Mouse (Mus musculus): ENCODE measurements at regions not wholly inside any gene's neighbourhood (a gene's known extent, or its start where the extent isn't known, plus 50 kb on each side); places are given as distances from the start of the nearest gene placed in this dataset.
"Not testable (repeated sequence)": the region's sequence is repeated elsewhere in the genome, so short reads cannot be mapped to it uniquely, and the experiment has no call there.

DNA sequence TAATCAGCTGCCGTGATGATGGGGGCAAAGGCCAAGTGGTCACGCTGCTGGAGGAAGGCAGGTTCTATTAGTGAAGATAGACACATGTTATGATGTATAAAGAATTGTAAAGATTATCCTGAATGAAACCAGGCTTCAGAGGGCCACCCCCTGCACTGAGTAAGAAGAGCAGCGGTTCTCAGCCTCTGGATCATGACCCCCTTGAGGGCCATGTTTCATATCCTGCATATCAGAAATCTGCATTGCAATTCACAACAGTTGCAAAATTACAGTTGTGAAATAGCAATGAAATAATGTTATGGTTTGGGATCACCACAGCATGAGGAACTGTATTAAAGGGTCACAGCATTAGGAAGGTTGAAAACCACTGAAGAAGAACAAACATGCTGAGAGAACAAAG, 162.5 kb upstream of the Zranb2 start:
- no peak for DNase-seq

- no peak for DNase-seq
Observed at GRCm38 (mm10) chr3:157373333-157373732, 160.6 kb upstream of the Zranb2 start.

DNA sequence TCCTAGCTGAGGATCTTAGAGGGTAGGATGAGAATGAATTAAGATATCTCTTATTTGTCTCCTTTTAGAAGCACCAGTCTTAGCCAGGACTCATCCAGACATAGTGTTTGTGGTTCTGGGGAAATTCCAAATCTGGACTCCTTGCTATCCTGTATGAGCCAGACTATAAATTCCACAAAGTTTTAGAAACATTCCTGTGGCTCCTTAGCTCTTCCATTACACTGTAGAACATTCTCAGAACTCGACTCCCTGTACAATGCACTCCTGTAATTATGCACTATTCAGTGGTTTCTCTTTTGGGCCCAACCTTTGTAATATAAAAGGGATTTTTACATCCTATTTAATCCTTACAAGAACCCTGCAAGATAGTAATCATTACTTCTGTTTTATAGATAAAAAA, 159.8 kb upstream of the Zranb2 start:
- DNase-seq: no peak

DNA sequence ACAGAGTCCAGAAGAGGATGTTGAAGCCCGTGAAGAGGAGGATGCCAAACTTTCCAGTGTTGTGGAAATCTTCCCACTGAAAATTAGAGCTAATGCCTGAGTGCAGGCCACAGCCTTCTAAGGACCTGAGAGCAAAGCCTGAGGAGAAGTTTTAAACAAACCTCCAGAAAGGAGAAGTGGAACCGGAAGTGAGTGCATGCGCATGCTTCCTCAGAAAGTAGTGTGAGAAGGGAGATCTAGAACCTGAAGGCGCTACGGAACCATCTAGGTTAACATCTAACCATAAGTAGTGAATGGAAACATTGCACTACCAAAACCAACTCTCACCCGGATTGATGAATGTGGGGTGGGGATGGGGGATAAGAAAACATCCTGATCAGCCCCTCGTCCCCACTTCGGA, 156.4 kb upstream of the Zranb2 start:
- DNase-seq: no peak

- no peak for DNase-seq
Observed at GRCm38 (mm10) chr3:157378127-157378526, 155.8 kb upstream of the Zranb2 start.

DNA sequence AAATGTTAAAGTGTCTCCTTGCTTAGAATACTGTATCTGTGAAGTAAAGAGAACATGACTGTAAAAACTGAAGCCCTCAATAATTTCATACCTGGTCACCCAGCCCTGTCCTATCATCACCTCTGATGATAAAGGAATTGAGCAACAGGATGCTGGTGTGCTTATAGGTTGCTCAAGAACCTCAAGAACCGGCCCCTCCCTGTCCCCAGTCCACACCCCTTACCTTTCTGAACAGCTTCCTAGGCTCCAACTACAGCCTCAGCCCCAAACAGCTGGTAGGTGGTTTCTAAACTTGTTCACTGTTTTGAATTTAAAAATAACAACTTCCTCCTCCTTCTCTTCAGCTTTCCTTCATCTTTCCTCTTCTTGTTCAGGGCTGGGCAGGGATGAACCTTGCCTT, 142.1 kb upstream of the Zranb2 start:
- no peak for DNase-seq

- DNase-seq: no peak
Observed at GRCm38 (mm10) chr3:157393903-157394302, 140.1 kb upstream of the Zranb2 start.

GRCm38 (mm10) chr3:157399909-157400308, 134.1 kb upstream of the Zranb2 start:
- no peak for DNase-seq

DNA sequence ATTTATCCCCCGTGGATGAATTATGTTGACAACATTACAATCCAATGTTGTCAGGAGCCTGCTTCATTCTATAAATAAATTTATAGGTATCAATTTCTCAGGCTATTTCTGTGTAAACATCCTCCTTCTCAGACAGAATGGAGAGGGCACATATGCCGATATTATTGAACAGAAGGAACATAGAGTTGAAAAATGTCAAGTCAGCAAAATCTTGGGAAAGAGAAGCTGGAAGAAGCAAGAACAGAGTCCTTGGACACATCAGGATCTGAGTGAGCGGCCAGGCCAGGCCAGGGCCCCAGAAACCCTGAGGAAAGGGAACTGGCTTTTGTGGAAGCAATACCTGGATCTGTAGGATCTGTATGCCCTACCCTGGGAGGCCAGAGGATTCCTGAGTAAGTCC, 129.9 kb upstream of the Zranb2 start:
- DNase-seq: no peak

DNA sequence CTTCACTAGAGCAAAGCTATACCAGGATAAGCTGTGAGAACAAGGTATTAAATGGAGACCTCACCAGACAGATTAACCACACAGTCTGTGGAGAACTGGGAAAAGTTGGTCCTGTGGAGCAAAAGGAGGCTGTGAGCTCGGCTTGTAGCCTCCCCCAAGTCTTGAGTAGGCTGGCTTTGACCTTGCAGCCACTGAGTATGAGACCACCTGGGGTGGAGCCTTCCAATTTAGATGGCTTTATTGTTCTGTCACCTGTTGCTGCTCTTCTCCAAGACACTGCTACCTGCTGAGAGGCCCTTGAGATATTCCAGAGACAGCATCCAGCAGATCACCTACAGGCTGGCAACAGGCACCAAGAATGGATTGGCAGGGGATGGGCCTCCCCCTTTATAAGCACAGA, 110.5 kb upstream of the Zranb2 start:
- DNase-seq: not testable (repeated sequence)

- no peak for DNase-seq
Observed at GRCm38 (mm10) chr3:157426720-157427119, 107.2 kb upstream of the Zranb2 start.

GRCm38 (mm10) chr3:157449794-157450193, 84.2 kb upstream of the Zranb2 start:
- peak; percentile 13 for DNase-seq

GRCm38 (mm10) chr3:157471600-157471999, 62.4 kb upstream of the Zranb2 start:
- no peak for DNase-seq

DNA sequence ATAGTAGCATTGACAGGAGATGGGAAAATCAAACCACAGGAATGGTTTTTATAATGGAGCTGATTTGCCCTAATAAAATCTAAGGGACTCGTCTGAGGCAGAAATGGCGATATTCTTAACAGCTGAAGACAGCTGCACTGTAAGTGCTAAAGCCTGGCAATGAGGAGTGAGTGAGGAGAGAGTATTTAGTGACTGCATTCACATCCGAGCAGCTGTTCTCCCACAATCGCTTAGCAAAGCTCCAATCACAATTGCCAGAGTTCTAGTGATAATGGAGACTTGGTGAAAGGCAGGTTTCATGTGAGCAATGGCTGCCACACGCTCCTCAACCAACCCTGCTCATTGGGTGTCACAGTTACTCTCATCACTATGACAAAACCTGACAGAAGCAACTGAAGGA, 61.3 kb upstream of the Zranb2 start:
- no peak for DNase-seq

DNA sequence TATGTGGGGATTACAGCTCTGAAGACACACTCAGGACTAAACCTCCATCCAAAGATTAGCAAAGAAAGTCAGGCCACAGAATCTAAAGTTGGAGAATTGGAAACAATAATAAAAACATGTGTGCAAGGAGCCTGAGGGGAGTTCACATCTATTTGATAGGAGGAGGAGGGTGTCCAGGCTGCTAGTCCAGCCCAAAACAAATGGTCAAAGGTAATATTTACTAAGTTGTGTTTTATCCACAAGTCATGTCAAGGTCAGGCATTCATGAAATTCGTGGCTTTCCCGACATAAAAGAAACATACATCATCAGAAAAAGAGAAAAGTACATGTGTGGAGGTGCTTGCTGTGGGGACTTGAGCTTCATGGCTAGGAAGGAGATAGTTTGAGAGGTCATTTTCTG, 56.2 kb upstream of the Zranb2 start:
- DNase-seq: no peak
